Mouse (Mus musculus): ENCODE data around the gene Cox19. TPM values are rescaled to one million over a fixed set of nuclear protein-coding genes. Genes with fewer than 3 reads are reported as not detected.

Cox19 gene
- total and polyA plus RNA-seq, 3 experiments, result 82.8 to 112 (median 94.8) TPM

GRCm38 (mm10) chr5:139368638-139369320, 17.6 kb upstream of the Cox19 start:
- Histone ChIP-seq H3K9ac (ENCODE audit: low read depth, low read length) (no peak overlapping the region), H3K27ac (no peak overlapping the region), H3K79me2 (replicated peaks; ENCODE audit: control insufficient read depth, insufficient read depth, low read length) (no peaks in the 10 kb centered on the region), H3K27me3 (ENCODE audit: control insufficient read depth, insufficient read depth, low read length) (no peaks in the 10 kb centered on the region), H3K4me3 (no peak overlapping the region), H3K4me1 (ENCODE audit: control insufficient read depth, insufficient read depth, low read length) (peaks cover 16% of the 10 kb centered on the region), H3K36me3 (ENCODE audit: control insufficient read depth, insufficient read depth, low read length) (no peaks in the 10 kb centered on the region)
- intact Hi-C loops (cut with DNase I), result no loop called here
- TF ChIP-seq EP300 (IDR thresholded peaks at IDR 0.05; ENCODE audit: insufficient read depth, low read depth, low read length) (no peak), POLR2A (IDR thresholded peaks at IDR 0.05; ENCODE audit: insufficient read depth, low read depth, low read length) (no peak), CTCF (IDR thresholded peaks at IDR 0.05) (no peak)
- 86% methylated on average over 11 of the region's 11 CpGs for WGBS
- no peak for DNase-seq

GRCm38 (mm10) chr5:139367884-139368458, 16.8 kb upstream of the Cox19 start:
- Histone ChIP-seq H3K4me1 (ENCODE audit: control insufficient read depth, insufficient read depth, low read length) (peaks cover 18% of the 10 kb centered on the region), H3K4me3 (no peak overlapping the region), H3K27ac (no peak overlapping the region), H3K36me3 (ENCODE audit: control insufficient read depth, insufficient read depth, low read length) (no peaks in the 10 kb centered on the region), H3K9ac (ENCODE audit: low read depth, low read length) (no peak overlapping the region), H3K27me3 (ENCODE audit: control insufficient read depth, insufficient read depth, low read length) (no peaks in the 10 kb centered on the region), H3K79me2 (replicated peaks; ENCODE audit: control insufficient read depth, insufficient read depth, low read length) (no peaks in the 10 kb centered on the region)
- TF ChIP-seq EP300 (IDR thresholded peaks at IDR 0.05; ENCODE audit: insufficient read depth, low read depth, low read length) (no peak), POLR2A (IDR thresholded peaks at IDR 0.05; ENCODE audit: insufficient read depth, low read depth, low read length) (no peak), CTCF (IDR thresholded peaks at IDR 0.05) (no peak)
- DNase-seq, result no peak
- intact Hi-C loops (cut with DNase I), result loop anchor here (1.0 kb wide), 1 partner anchor 25 kb away; no protein-coding TSS in a partner anchor
- 86% methylated on average over 4 of the region's 4 CpGs for WGBS

GRCm38 (mm10) chr5:139366484-139366883, 15.3 kb upstream of the Cox19 start:
- Histone ChIP-seq H3K9ac (ENCODE audit: low read depth, low read length) (no peak overlapping the region), H3K36me3 (ENCODE audit: control insufficient read depth, insufficient read depth, low read length) (no peaks in the 10 kb centered on the region), H3K4me1 (ENCODE audit: control insufficient read depth, insufficient read depth, low read length) (peaks cover 16% of the 10 kb centered on the region), H3K79me2 (replicated peaks; ENCODE audit: control insufficient read depth, insufficient read depth, low read length) (no peaks in the 10 kb centered on the region), H3K27ac (no peak overlapping the region; the same call in 1 of the 2 replicates), H3K4me3 (no peak overlapping the region), H3K27me3 (ENCODE audit: control insufficient read depth, insufficient read depth, low read length) (no peaks in the 10 kb centered on the region)
- no peak for TF ChIP-seq EP300 (IDR thresholded peaks at IDR 0.05; ENCODE audit: insufficient read depth, low read depth, low read length)
- no peak for TF ChIP-seq POLR2A (IDR thresholded peaks at IDR 0.05; ENCODE audit: insufficient read depth, low read depth, low read length)
- 74% methylated on average over 11 of the region's 11 CpGs for WGBS
- intact Hi-C loops (cut with DNase I), result no loop called here
- no peak for DNase-seq

- intact Hi-C loops (cut with DNase I), result no loop called here
- no peaks in the 10 kb centered on the region for H3K27me3 ChIP-seq (ENCODE audit: control insufficient read depth, insufficient read depth, low read length)
- H3K79me2 ChIP-seq (replicated peaks; ENCODE audit: control insufficient read depth, insufficient read depth, low read length), result no peaks in the 10 kb centered on the region
- no peak overlapping the region for H3K4me3 ChIP-seq
- WGBS, result 74% methylated on average over 1 of the region's 1 CpGs
- no peaks in the 10 kb centered on the region for H3K36me3 ChIP-seq (ENCODE audit: control insufficient read depth, insufficient read depth, low read length)
- no peak overlapping the region for H3K9ac ChIP-seq (ENCODE audit: low read depth, low read length)
- no peak overlapping the region for H3K27ac ChIP-seq
- TF ChIP-seq POLR2A (IDR thresholded peaks at IDR 0.05; ENCODE audit: insufficient read depth, low read depth, low read length), result no peak
- no peak for TF ChIP-seq CTCF (IDR thresholded peaks at IDR 0.05)
- TF ChIP-seq EP300 (IDR thresholded peaks at IDR 0.05; ENCODE audit: insufficient read depth, low read depth, low read length), result no peak
- peak in 1 of 2 experiments; percentile 59 for DNase-seq
- peaks cover 13% of the 10 kb centered on the region for H3K4me1 ChIP-seq (ENCODE audit: control insufficient read depth, insufficient read depth, low read length)
Measured at GRCm38 (mm10) chr5:139365827-139366226, 14.6 kb upstream of the Cox19 start.

- Histone ChIP-seq H3K27me3 (ENCODE audit: control insufficient read depth, insufficient read depth, low read length) (no peaks in the 10 kb centered on the region), H3K9ac (ENCODE audit: low read depth, low read length) (peak overlapping the region; percentile 44; the same call in 1 of the 2 replicates), H3K4me3 (peak overlapping the region; percentile 6; the same call in 1 of the 2 replicates), H3K36me3 (ENCODE audit: control insufficient read depth, insufficient read depth, low read length) (no peaks in the 10 kb centered on the region), H3K27ac (peak overlapping the region; percentile 94), H3K79me2 (replicated peaks; ENCODE audit: control insufficient read depth, insufficient read depth, low read length) (no peaks in the 10 kb centered on the region), H3K4me1 (ENCODE audit: control insufficient read depth, insufficient read depth, low read length) (peaks cover 13% of the 10 kb centered on the region)
- 16% methylated on average over 5 of the region's 5 CpGs for WGBS
- no peak for DNase-seq
- intact Hi-C loops (cut with DNase I), result loop anchor here (1.0 to 5.0 kb wide), 3 partner anchors 33 to 140 kb away; no protein-coding TSS in a partner anchor
- TF ChIP-seq CTCF (IDR thresholded peaks at IDR 0.05), result no peak
- peak; percentile 4; the same call in 1 of the 2 replicates for TF ChIP-seq POLR2A (IDR thresholded peaks at IDR 0.05; ENCODE audit: insufficient read depth, low read depth, low read length)
Measured at GRCm38 (mm10) chr5:139364911-139365571, 13.8 kb upstream of the Cox19 start.

Data from heart, adult 2 months (tissue).